Mouse (Mus musculus) NIH3T3 (cell line): ENCODE data around the gene Urod.
A peak's percentile ranks its signal among the peaks of the same experiment; 100 is the strongest.

Experiments used
- DNase-seq: peaks from one replicate; pipeline ENCODE4 v3.0.0-alpha.2; 2012; ENCODE audit warnings: low read depth

Urod gene

DNA sequence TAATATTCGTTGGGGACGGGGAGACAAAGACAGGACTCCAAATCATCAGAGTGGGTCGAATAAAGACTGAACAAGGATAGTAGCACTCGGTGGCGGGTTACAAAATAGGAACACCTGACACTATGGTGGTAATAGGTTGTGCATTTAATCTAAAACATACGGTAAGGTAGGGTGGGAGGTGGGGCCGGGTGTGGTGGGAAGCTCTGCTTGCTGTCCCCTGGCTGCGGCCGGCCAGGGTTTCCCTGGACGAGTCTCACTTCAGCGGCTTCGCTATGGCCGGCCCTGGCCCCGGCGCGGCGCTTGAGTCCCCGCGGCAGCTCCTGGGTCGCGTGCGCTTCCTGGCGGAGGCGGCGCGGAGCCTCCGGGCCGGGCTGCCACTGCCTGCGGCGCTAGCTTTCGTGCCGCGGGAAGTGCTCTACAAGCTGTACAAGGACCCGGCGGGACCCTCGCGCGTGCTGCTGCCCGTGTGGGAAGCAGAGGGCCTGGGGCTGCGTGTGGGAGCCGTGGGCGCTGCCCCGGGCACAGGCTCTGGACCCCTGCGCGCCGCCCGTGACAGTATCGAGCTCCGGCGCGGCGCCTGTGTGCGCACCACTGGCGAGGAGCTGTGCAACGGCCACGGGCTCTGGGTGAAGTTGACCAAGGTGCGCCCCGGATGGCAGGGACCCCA lies 1.1 kb upstream of the Urod start, which contains the start of gene Hectd3:
Hectd3 (plus strand) TSS at position 187 of the 667 bp plus-strand sequence.
- peak; percentile 80 for DNase-seq

GRCm38 (mm10) chr4:116991366-116991765 lies 2.8 kb downstream of the Urod start:
- peak; percentile 90 for DNase-seq

DNA sequence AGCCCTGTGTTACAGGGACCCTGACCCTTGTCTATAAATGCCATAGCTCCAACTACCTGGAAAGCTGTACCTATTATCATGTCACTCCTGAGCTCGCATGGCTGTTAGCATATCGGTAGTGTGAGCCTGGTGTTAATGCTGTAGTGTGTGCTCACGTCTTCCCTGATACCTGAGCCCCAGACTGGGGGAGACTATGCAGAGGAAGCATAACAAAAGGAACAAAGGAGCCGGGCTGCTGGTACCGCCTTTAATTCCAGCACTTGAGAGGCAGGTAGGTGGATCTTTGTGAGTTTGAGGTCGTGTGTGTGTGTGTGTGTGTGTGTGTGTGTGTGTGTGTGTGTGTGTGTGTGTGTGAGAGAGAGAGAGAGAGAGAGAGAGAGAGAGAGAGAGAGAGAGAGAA lies 4.5 kb downstream of the Urod start:
- DNase-seq, result no peak

DNA sequence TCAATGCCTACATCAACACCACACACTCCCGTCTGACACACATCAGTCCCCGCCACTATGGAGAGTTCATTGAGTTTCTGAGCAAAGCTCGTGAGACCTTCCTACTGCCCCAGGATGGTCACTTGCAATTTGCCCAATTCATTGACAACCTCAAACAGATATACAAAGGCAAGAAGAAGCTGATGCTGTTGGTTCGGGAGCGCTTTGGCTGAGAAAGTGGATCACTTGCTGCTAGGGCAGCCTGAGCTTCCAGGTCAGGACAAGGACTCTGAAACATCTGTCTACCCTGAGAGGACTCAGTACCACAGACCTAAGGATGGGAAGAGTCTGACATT lies 7.1 kb downstream of the Urod start:
- DNase-seq, result no peak

DNA sequence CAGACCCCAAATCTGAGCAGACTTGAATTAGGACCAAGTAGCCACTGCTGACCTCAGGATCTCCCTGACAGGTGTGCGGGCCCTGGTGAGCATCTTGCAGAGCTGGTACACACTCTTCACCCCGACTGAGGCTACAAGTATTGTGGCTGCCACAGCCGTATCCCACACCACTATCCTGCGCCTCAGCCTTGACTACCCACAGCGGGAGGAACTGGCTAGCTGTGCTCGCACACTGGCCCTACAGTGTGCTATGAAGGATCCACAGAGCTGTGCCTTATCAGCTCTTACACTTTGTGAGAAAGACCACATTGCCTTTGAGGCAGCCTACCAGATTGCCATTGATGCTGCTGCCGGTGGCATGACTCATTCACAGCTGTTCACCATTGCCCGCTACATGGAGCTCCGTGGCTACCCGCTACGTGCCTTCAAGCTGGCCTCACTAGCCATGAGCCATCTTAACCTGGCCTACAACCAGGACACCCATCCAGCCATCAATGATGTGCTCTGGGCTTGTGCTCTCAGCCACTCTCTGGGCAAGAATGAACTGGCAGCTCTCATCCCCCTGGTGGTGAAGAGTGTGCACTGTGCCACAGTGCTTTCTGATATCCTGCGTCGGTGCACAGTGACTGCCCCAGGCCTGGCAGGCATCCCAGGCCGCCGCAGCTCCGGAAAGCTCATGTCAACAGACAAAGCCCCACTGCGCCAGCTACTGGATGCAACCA lies 7.7 kb downstream of the Urod start:
- DNase-seq, result peak; percentile 50

GRCm38 (mm10) chr4:116985681-116986080 lies 8.5 kb downstream of the Urod start:
- no peak for DNase-seq

GRCm38 (mm10) chr4:116976503-116976902 lies 17.7 kb downstream of the Urod start:
- peak; percentile 23 for DNase-seq

GRCm38 (mm10) chr4:116954951-116955350 lies 39.3 kb downstream of the Urod start:
- DNase-seq, result no peak

GRCm38 (mm10) chr4:116951642-116952041 lies 42.6 kb downstream of the Urod start:
- peak; percentile 59 for DNase-seq

GRCm38 (mm10) chr4:116944055-116944454 lies 50.2 kb downstream of the Urod start:
- no peak for DNase-seq

GRCm38 (mm10) chr4:116942695-116943094 lies 51.5 kb downstream of the Urod start:
- DNase-seq, result no peak
